Mouse (Mus musculus): Measurements from ENCODE around the gene Cebpz. TPM values are rescaled to one million over a fixed set of nuclear protein-coding genes. Genes with fewer than 3 reads are reported as not detected.

Cebpz gene
- total and polyA plus RNA-seq, 2 experiments from 2014 or later = 6.1 to 28.4 TPM

- Histone ChIP-seq H3K27me3 (ENCODE audit: control insufficient read depth, insufficient read depth, low read length) (no peaks in the 10 kb centered on the region), H3K9me3 (replicated peaks; ENCODE audit: control insufficient read depth, low read length) (no peaks in the 10 kb centered on the region), H3K4me2 (ENCODE audit: low read depth, low read length) (no peak overlapping the region), H3K9ac (replicated peaks; ENCODE audit: low read depth, low read length) (no peak overlapping the region), H3K4me3 (ENCODE audit: low read depth, low read length) (no peak overlapping the region), H3K36me3 (replicated peaks; ENCODE audit: control insufficient read depth, insufficient read depth, low read length) (peaks cover 53% of the 10 kb centered on the region), H3K27ac (ENCODE audit: low read depth) (no peak overlapping the region), H3K4me1 (ENCODE audit: control insufficient read depth, insufficient read depth) (no peaks in the 10 kb centered on the region)
- TF ChIP-seq EP300 (IDR thresholded peaks at IDR 0.05; ENCODE audit: low read depth) = no peak
- no peak for TF ChIP-seq CTCF (IDR thresholded peaks at IDR 0.05; ENCODE audit: low read depth)
- 75% methylated on average over 1 of the region's 1 CpGs for WGBS
- ATAC-seq (ENCODE audit: insufficient read depth, low read depth) = no peak
- DNase-seq (ENCODE audit: low spot score) = no peak
These were observed 27.5 kb upstream of the Cebpz start for GRCm38 (mm10) chr17:78964387-78964786.

GRCm38 (mm10) chr17:78959473-78959872 lies 22.6 kb upstream of the Cebpz start:
- ATAC-seq (ENCODE audit: insufficient read depth, low read depth) = no peak
- Histone ChIP-seq H3K4me3 (ENCODE audit: low read depth, low read length) (no peak overlapping the region), H3K4me1 (ENCODE audit: control insufficient read depth, insufficient read depth) (no peaks in the 10 kb centered on the region), H3K36me3 (replicated peaks; ENCODE audit: control insufficient read depth, insufficient read depth, low read length) (peaks cover 72% of the 10 kb centered on the region), H3K9me3 (replicated peaks; ENCODE audit: control insufficient read depth, low read length) (no peaks in the 10 kb centered on the region), H3K27ac (ENCODE audit: low read depth) (no peak overlapping the region), H3K9ac (replicated peaks; ENCODE audit: low read depth, low read length) (no peak overlapping the region), H3K4me2 (ENCODE audit: low read depth, low read length) (no peak overlapping the region), H3K27me3 (ENCODE audit: control insufficient read depth, insufficient read depth, low read length) (no peaks in the 10 kb centered on the region)
- WGBS = 70% methylated on average over 6 of the region's 6 CpGs
- DNase-seq (ENCODE audit: low spot score) = no peak
- TF ChIP-seq EP300 (IDR thresholded peaks at IDR 0.05; ENCODE audit: low read depth) (no peak), CTCF (IDR thresholded peaks at IDR 0.05; ENCODE audit: low read depth) (no peak)

- H3K27ac ChIP-seq (ENCODE audit: low read depth) = no peak overlapping the region
- ATAC-seq (ENCODE audit: insufficient read depth, low read depth) (no peak), DNase-seq (ENCODE audit: low spot score) (no peak)
- 84% methylated on average over 8 of the region's 8 CpGs for WGBS
- no peaks in the 10 kb centered on the region for H3K27me3 ChIP-seq (ENCODE audit: control insufficient read depth, insufficient read depth, low read length)
- H3K36me3 ChIP-seq (replicated peaks; ENCODE audit: control insufficient read depth, insufficient read depth, low read length) = peaks cover 88% of the 10 kb centered on the region
- no peaks in the 10 kb centered on the region for H3K4me1 ChIP-seq (ENCODE audit: control insufficient read depth, insufficient read depth)
- TF ChIP-seq EP300 (IDR thresholded peaks at IDR 0.05; ENCODE audit: low read depth) = no peak
- no peak for TF ChIP-seq CTCF (IDR thresholded peaks at IDR 0.05; ENCODE audit: low read depth)
- H3K4me3 ChIP-seq (ENCODE audit: low read depth, low read length) = no peak overlapping the region
- no peak overlapping the region for H3K9ac ChIP-seq (replicated peaks; ENCODE audit: low read depth, low read length)
- H3K4me2 ChIP-seq (ENCODE audit: low read depth, low read length) = no peak overlapping the region
- no peaks in the 10 kb centered on the region for H3K9me3 ChIP-seq (replicated peaks; ENCODE audit: control insufficient read depth, low read length)
These were observed 16.4 kb upstream of the Cebpz start for GRCm38 (mm10) chr17:78953240-78953639.

- Histone ChIP-seq H3K36me3 (replicated peaks; ENCODE audit: control insufficient read depth, insufficient read depth, low read length) (peaks cover 88% of the 10 kb centered on the region), H3K27me3 (ENCODE audit: control insufficient read depth, insufficient read depth, low read length) (no peaks in the 10 kb centered on the region), H3K4me2 (ENCODE audit: low read depth, low read length) (no peak overlapping the region), H3K9ac (replicated peaks; ENCODE audit: low read depth, low read length) (no peak overlapping the region), H3K27ac (ENCODE audit: low read depth) (no peak overlapping the region), H3K4me3 (ENCODE audit: low read depth, low read length) (no peak overlapping the region), H3K9me3 (replicated peaks; ENCODE audit: control insufficient read depth, low read length) (no peaks in the 10 kb centered on the region), H3K4me1 (ENCODE audit: control insufficient read depth, insufficient read depth) (no peaks in the 10 kb centered on the region)
- DNase-seq (ENCODE audit: low spot score) (no peak), ATAC-seq (ENCODE audit: insufficient read depth, low read depth) (no peak)
- TF ChIP-seq EP300 (IDR thresholded peaks at IDR 0.05; ENCODE audit: low read depth) = no peak
- no peak for TF ChIP-seq CTCF (IDR thresholded peaks at IDR 0.05; ENCODE audit: low read depth)
- WGBS = 87% methylated on average over 5 of the region's 5 CpGs
These were observed 15.2 kb upstream of the Cebpz start for GRCm38 (mm10) chr17:78952070-78952469.

- Histone ChIP-seq H3K4me2 (ENCODE audit: low read depth, low read length) (no peak overlapping the region), H3K9me3 (replicated peaks; ENCODE audit: control insufficient read depth, low read length) (no peaks in the 10 kb centered on the region), H3K4me3 (ENCODE audit: low read depth, low read length) (no peak overlapping the region), H3K27me3 (ENCODE audit: control insufficient read depth, insufficient read depth, low read length) (no peaks in the 10 kb centered on the region), H3K36me3 (replicated peaks; ENCODE audit: control insufficient read depth, insufficient read depth, low read length) (peaks cover 89% of the 10 kb centered on the region), H3K4me1 (ENCODE audit: control insufficient read depth, insufficient read depth) (no peaks in the 10 kb centered on the region), H3K9ac (replicated peaks; ENCODE audit: low read depth, low read length) (no peak overlapping the region), H3K27ac (ENCODE audit: low read depth) (no peak overlapping the region)
- ATAC-seq (ENCODE audit: insufficient read depth, low read depth) (no peak), DNase-seq (ENCODE audit: low spot score) (no peak)
- no peak for TF ChIP-seq CTCF (IDR thresholded peaks at IDR 0.05; ENCODE audit: low read depth)
- no peak for TF ChIP-seq EP300 (IDR thresholded peaks at IDR 0.05; ENCODE audit: low read depth)
- WGBS = 69% methylated on average over 5 of the region's 5 CpGs
These were observed 14.4 kb upstream of the Cebpz start for GRCm38 (mm10) chr17:78951225-78951624.

GRCm38 (mm10) chr17:78942579-78942978 lies 5.7 kb upstream of the Cebpz start:
- H3K4me2 ChIP-seq (ENCODE audit: low read depth, low read length) = no peak overlapping the region
- ATAC-seq (ENCODE audit: insufficient read depth, low read depth) = no peak
- no peak overlapping the region for H3K9ac ChIP-seq (replicated peaks; ENCODE audit: low read depth, low read length)
- H3K9me3 ChIP-seq (replicated peaks; ENCODE audit: control insufficient read depth, low read length) = no peaks in the 10 kb centered on the region
- peaks cover 3% of the 10 kb centered on the region for H3K4me1 ChIP-seq (ENCODE audit: control insufficient read depth, insufficient read depth)
- no peak for TF ChIP-seq EP300 (IDR thresholded peaks at IDR 0.05; ENCODE audit: low read depth)
- no peak for TF ChIP-seq CTCF (IDR thresholded peaks at IDR 0.05; ENCODE audit: low read depth)
- no peaks in the 10 kb centered on the region for H3K27me3 ChIP-seq (ENCODE audit: control insufficient read depth, insufficient read depth, low read length)
- 57% methylated on average over 11 of the region's 11 CpGs for WGBS
- no peak overlapping the region for H3K27ac ChIP-seq (ENCODE audit: low read depth)
- H3K4me3 ChIP-seq (ENCODE audit: low read depth, low read length) = no peak overlapping the region
- DNase-seq (ENCODE audit: low spot score) = no peak
- H3K36me3 ChIP-seq (replicated peaks; ENCODE audit: control insufficient read depth, insufficient read depth, low read length) = peaks cover 39% of the 10 kb centered on the region

All from heart, postnatal 0 days (tissue).